Mouse (Mus musculus): ENCODE results near the gene Arid5b.

Arid5b gene

GRCm38 (mm10) chr10:68278632-68279361 is at the start of gene Arid5b:
Gene Arid5b, minus strand, starts transcription at chr10:68278740.
- peak; percentile 39 to 48 for DNase-seq (ENCODE audit: low spot score in 2 of 2)

- no peak for DNase-seq (ENCODE audit: low spot score in 2 of 2)
These were observed 46.8 kb upstream of the Arid5b start for GRCm38 (mm10) chr10:68325378-68325777.

- no peak for DNase-seq (ENCODE audit: low spot score in 2 of 2)
These were observed 45.5 kb upstream of the Arid5b start for GRCm38 (mm10) chr10:68324061-68324460.

- DNase-seq (ENCODE audit: low spot score in 2 of 2), result no peak
These were observed 44.6 kb upstream of the Arid5b start for GRCm38 (mm10) chr10:68323167-68323566.

GRCm38 (mm10) chr10:68320986-68321385 is 42.4 kb upstream of the Arid5b start:
- DNase-seq (ENCODE audit: low spot score in 2 of 2), result no peak

- no peak for DNase-seq (ENCODE audit: low spot score in 2 of 2)
These were observed 42.0 kb upstream of the Arid5b start for GRCm38 (mm10) chr10:68320496-68320895.

- DNase-seq (ENCODE audit: low spot score in 2 of 2), result no peak
These were observed 40.9 kb upstream of the Arid5b start for GRCm38 (mm10) chr10:68319438-68319837.

- no peak for DNase-seq (ENCODE audit: low spot score in 2 of 2)
These were observed 40.0 kb upstream of the Arid5b start for GRCm38 (mm10) chr10:68318438-68318979.

GRCm38 (mm10) chr10:68312734-68313133 is 34.2 kb upstream of the Arid5b start:
- no peak for DNase-seq (ENCODE audit: low spot score in 2 of 2)

- DNase-seq (ENCODE audit: low spot score in 2 of 2), result no peak
These were observed 22.5 kb upstream of the Arid5b start for GRCm38 (mm10) chr10:68301013-68301412.

GRCm38 (mm10) chr10:68289465-68289864 is 10.9 kb upstream of the Arid5b start:
- no peak for DNase-seq (ENCODE audit: low spot score in 2 of 2)

GRCm38 (mm10) chr10:68282466-68283391 is 4.2 kb upstream of the Arid5b start:
- peak; percentile 36 to 63 for DNase-seq (ENCODE audit: low spot score in 2 of 2)

GRCm38 (mm10) chr10:68281775-68282106 is 3.2 kb upstream of the Arid5b start:
- no peak for DNase-seq (ENCODE audit: low spot score in 2 of 2)

GRCm38 (mm10) chr10:68281076-68281774 is 2.7 kb upstream of the Arid5b start:
- no peak for DNase-seq (ENCODE audit: low spot score in 2 of 2)

- DNase-seq (ENCODE audit: low spot score in 2 of 2), result peak; percentile 46 to 47
These were observed 1.3 kb upstream of the Arid5b start for GRCm38 (mm10) chr10:68279516-68280501.

GRCm38 (mm10) chr10:68277671-68278151 is 829 bp downstream of the Arid5b start:
- DNase-seq (ENCODE audit: low spot score in 2 of 2), result peak; percentile 18 to 20

GRCm38 (mm10) chr10:68276976-68277441 is 1.5 kb downstream of the Arid5b start:
- DNase-seq (ENCODE audit: low spot score in 2 of 2), result peak in 1 of 2 experiments; percentile 53

- peak; percentile 53 to 60 for DNase-seq (ENCODE audit: low spot score in 2 of 2)
These were observed 2.1 kb downstream of the Arid5b start for GRCm38 (mm10) chr10:68276350-68276975.

- peak in 1 of 2 experiments; percentile 23 for DNase-seq (ENCODE audit: low spot score in 2 of 2)
These were observed 3.4 kb downstream of the Arid5b start for GRCm38 (mm10) chr10:68274900-68275760.

Data from frontal cortex, postnatal 25 days (tissue).